Mouse (Mus musculus) C2C12 (cell line): ENCODE measurements at regions not wholly inside any gene's neighbourhood (a gene's known extent, or its start where the extent isn't known, plus 50 kb on each side); places are given as distances from the start of the nearest gene placed in this dataset.

Experiments used
- CTCF ChIP-seq: IDR thresholded peaks from one replicate; pipeline ENCODE4 v1.5.1; 2011; ENCODE audit not compliant: control insufficient read depth, insufficient read depth, insufficient read length
- MAX ChIP-seq: IDR thresholded peaks from one replicate; pipeline ENCODE4 v1.6.1; 2011; ENCODE audit warnings: mild to moderate bottlenecking, control low read depth
- USF1 ChIP-seq: IDR thresholded peaks from one replicate; pipeline ENCODE4 v1.6.1; 2011; ENCODE audit warnings: low read depth, mild to moderate bottlenecking, control low read depth, moderate library complexity

DNA sequence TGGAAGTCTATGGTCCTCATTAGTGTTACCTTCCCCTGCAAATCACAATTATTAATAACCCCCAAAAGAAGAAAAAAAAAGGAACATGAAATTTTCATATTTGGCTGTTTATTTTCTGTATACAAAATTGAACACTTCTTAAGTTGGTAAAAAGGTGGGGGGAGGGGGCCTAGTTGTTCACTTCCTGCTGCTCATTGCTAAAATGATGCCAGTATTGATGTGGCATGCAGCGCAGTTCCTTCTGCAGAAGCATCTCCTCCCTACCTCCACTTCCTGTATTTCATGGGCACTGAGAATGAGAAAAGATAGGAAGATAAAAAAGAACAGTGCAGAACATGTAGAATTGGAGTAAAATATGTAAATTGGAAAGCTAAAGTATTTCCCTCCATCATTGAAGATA lies 465.5 kb upstream of the Gm765 start:
- no peak for TF ChIP-seq CTCF
- TF ChIP-seq MAX: no peak
- TF ChIP-seq USF1: no peak
